Mouse (Mus musculus) fat pad, adult 2 months (tissue): ENCODE measurements around the gene 2200002J24Rik.

Experiments used
- DNase-seq: peaks from one replicate; pipeline ENCODE4 v3.0.0-alpha.2; 2011; ENCODE audit warnings: low read depth, low spot score; ENCODE audit errors: extremely low read depth

2200002J24Rik gene

GRCm38 (mm10) chr7:30698589-30698988 lies at the start of gene 2200002J24Rik:
TSS of gene 2200002J24Rik (plus strand) at chr7:30698926.
- DNase-seq, result no peak

DNA sequence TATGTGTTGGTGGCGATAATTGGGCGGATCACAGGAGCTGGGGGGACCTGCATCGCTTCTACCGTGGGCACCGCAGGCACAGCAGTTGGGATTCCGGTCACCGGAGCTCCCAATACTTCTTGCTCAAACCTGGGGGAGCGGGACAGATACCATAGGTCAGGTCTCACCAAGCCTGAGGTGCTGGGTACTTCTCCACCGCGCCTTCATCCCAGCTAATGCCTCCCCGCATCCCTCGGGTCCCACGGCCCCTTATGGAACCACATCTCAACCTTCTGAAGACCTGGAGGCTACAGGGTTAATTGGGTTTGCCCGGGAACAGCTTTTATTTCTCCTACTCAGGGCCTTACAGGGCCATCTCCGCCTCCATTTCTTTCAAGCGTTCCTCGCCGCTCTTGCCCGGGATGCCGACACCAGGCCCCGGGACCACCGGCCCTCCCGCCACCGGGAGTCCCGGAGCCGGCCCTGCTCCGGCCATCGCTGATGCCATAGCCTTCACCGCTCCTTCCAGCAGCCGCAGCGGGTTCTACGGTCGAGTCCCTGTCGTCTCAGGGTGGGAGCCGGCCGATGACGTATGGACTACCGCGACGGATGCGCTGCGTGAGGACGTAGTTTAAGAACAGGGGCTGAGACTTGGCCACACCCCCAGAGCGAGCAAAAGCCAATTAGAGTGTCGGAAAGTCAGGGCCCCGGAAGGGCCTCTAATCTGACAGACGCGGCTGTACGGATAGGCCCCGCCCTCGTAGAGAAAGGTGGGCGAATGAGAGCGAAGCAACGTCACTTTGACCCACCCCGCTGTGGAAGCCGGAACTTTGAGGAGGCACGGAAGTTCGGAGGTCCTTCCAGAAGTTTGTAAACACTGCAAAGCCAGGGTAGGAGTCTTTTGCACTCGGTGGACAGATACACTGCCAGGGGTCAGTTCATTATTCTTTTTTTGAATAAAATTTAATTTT lies 48.9 kb upstream of the 2200002J24Rik start, which contains the start of gene Rbm42:
Rbm42 (minus strand) TSS at position 727 of the 950 bp plus-strand sequence.
- DNase-seq, result peak; percentile 91

DNA sequence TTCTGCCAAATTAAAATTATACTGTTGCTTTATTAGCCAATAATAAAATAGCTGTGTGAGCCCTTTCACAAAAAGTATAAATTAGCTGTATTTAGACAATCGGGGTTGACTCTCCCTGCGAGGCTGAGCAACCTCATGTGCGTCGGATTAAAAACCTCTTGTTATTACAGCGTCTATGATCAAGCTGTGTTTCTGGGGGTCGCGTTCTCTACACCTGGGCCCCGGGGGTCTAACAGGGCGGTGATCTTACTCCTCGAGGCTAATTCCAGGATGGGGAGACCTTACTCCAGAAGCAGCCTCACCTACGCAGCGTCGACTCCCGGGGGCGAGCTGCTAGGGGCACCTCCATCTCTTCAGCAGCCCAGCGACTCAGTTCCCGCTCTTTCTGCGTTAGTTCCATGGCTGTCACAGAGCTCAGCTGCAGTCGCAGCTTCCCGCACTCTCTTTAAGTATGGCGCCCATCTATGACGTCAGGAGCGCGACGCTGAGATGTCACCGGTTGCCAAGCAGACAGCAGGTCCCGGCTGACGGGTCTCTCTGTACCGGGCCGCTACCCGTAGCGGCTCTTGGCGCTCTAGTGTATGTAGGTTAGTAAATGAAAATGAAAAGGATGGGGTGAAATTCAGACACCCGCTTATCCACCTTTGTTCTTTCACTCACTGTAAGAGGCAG lies 34.1 kb upstream of the 2200002J24Rik start, which contains the start of gene Haus5:
Haus5 (minus strand) TSS at position 466 of the 672 bp plus-strand sequence.
- no peak for DNase-seq

DNA sequence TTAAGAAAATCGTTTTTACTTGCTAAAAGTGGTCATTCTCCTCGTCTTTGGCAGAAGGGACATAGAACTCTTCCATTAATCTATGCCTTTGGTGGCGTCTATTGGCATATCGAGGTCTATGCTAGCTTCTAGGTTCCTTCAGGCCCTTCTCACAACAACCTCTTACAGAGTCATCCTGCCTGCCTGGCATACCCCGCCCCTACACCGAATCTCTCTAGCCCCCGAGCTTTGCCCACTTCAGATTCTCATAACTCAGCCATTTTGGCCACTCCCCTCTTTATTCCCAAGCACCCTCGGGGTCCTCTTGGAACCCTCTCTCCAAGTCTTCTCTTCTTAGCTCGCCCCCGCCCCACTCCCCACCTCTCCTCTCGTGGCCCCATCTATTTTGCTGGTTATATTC lies 33.4 kb upstream of the 2200002J24Rik start:
- no peak for DNase-seq

GRCm38 (mm10) chr7:30669229-30669628 lies 29.5 kb upstream of the 2200002J24Rik start:
- no peak for DNase-seq

- no peak for DNase-seq
Measured at GRCm38 (mm10) chr7:30671480-30671879, 27.2 kb upstream of the 2200002J24Rik start, which contains the start of gene Pmis2. TSS of gene Pmis2 (minus strand) at chr7:30671605.

GRCm38 (mm10) chr7:30678263-30678975 lies 20.3 kb upstream of the 2200002J24Rik start:
- DNase-seq, result no peak

DNA sequence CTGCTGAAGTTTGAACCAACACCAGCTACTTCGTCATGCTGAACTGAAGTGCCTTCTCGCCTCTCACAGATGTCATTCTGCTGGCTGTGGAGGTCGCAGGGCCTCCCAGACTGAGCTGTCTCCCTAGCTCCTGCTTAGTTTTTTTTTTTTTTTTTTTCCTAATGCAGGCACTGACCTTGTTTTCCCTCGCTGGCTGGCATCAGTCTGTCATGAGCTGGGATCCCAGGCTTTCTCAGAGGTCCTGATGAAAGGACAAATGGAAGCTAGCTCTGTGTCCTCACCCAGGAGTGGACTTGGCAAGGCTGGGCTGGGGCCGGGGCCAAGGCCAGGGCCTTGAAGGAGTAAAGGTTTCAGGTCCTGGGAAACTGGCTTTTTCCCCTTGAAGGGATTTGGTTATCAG lies 16.8 kb upstream of the 2200002J24Rik start:
- no peak for DNase-seq

GRCm38 (mm10) chr7:30683425-30683824 lies 15.3 kb upstream of the 2200002J24Rik start:
- DNase-seq, result no peak

DNA sequence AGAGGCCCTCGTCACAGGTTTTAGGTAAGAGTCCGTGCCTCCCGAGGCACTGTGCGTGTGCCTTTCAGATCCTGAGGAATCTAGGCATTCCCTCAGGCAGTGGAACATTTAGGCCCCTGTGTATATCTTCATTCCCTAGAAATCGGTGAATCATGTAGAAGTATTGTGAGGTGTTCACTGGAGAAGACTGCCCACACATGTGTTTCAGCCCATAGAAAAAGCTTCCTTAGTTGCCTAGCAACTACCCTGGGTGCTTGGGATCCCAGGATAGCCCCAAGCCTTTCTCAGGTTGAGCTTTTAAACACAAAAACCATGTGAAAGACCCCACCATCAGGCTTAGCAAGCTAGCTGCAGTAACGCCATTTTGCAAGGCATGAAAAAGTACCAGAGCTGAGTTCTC lies 10.4 kb upstream of the 2200002J24Rik start:
- DNase-seq, result no peak

GRCm38 (mm10) chr7:30698101-30698500 lies 625 bp upstream of the 2200002J24Rik start:
- no peak for DNase-seq

- DNase-seq, result no peak
Measured at GRCm38 (mm10) chr7:30706214-30706882, 7.6 kb downstream of the 2200002J24Rik start.

DNA sequence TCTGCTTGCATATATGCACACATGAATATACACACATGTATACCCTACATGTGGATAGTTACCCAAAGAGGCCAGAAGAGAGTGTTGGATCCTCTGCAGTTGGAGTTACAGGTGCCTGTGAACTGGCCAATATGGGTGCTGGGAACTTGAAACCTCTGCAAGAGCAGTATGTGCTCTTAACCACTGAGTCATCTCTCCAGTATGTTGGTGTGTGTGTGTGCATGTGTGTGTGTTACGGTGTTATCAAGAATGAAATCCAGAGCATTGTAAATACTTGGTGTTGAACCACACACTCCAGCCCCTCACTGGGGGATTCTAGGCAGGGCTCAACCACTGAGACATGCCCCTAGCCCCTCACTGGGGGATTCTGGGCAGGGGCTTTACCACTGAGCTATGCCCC lies 8.7 kb downstream of the 2200002J24Rik start:
- DNase-seq, result no peak

DNA sequence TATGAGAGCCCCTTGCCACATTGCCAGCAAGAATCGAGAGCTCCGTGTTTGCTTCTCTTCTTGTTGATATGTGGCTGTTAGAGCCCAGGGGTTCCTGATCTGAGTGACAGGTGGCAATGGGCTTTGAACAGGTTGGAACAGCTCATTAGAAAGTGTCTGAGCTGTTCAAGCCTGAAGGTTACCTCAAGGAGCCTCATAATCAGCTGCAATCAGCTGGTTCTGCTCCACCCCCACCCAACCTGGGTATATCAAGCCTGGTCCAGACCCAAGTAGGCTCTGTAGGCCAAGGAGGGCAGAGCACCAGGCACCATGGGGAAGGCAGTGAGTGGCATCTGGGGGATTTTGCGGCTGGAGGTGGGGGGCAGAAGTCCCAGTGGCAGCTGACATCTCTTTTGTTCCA lies 13.2 kb downstream of the 2200002J24Rik start, which contains the start of gene Atp4a:
Atp4a (plus strand) TSS at position 268 of the 400 bp plus-strand sequence.
- no peak for DNase-seq

DNA sequence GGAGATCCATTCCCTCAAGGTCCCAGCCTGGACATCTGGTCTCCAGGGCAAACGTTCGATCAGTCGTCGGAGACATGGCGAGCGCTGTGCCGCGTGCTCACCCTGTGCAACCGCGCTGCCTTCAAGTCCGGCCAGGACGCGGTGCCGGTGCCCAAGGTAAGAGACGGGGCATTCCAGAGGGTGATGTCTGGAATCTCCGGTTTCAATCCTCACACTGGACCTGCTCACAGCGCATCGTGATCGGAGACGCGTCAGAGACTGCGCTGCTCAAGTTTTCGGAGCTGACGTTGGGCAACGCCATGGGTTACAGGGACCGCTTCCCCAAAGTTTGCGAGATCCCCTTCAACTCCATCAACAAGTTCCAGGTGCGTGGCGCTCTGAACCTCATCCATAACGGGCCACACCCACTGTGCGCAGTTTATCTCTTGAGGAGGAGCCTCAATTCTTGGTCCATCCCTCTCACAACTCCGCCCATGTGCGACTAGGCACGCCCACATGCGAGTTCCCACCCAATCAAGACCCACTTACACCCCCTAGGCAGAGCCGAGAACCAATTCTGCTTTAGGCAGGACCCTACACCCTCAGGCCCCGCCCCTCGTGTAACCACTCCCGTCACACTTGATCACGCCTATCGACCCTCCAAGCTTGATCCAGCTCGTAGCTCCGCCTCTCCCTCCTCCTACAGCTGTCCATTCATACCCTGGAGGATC lies 18.4 kb downstream of the 2200002J24Rik start:
- DNase-seq, result no peak

GRCm38 (mm10) chr7:30717716-30718046 lies 19.0 kb downstream of the 2200002J24Rik start:
- no peak for DNase-seq

GRCm38 (mm10) chr7:30719669-30720068 lies 20.9 kb downstream of the 2200002J24Rik start:
- no peak for DNase-seq

GRCm38 (mm10) chr7:30721286-30721685 lies 22.6 kb downstream of the 2200002J24Rik start:
- no peak for DNase-seq

DNA sequence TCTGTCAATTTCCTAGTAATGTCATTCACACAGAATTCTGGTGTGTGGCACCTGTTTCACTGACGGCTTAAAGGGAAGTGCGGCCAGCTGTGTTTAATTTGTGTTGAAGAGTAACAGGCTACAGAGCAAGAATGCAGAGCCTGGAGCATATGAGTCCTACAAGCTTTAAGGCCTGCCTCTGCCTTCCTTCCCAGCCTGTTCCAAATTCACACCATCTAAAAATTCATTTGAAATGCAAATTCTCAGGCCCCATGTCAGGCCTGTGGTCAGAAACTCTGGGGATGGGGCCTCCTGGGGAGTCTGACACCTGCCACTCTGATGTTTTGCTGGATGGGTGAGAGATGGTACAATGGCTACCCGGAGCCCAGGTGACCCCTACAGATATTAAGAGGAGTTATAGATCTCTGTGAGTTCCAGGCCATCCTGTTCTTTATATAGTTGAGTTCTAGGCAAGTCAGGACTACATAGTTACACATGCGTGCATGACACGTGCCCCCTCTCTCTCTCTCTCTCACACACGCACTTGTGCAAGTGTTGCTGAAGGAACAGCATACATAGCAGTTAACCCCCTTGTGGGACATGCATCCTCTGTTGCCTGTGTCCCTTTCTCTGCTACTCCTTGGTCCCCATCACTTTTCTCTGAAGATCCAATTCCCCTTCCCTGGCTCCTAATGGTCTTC lies 24.7 kb downstream of the 2200002J24Rik start:
- no peak for DNase-seq
